Mouse (Mus musculus) heart, adult 9 months (tissue): ENCODE results near the gene Pnpla5.
A peak's percentile ranks its signal among the peaks of the same experiment; 100 is the strongest.
"Not testable (repeated sequence)": the region's sequence is repeated elsewhere in the genome, so short reads cannot be mapped to it uniquely, and the experiment has no call there.

Source experiments
- DNase-seq, 2 experiments: peaks; one replicate each; pipeline ENCODE4 v3.0.0; 2022; ENCODE audit warnings: low spot score in 2 of 2

The Pnpla5 gene

GRCm38 (mm10) chr15:84120612-84121011, 2.4 kb downstream of the Pnpla5 start:
- no peak for DNase-seq

- no peak for DNase-seq
Observed at GRCm38 (mm10) chr15:84116466-84116865, 6.5 kb downstream of the Pnpla5 start.

GRCm38 (mm10) chr15:84115727-84116126, 7.2 kb downstream of the Pnpla5 start:
- no peak for DNase-seq

- DNase-seq, result no peak
Observed at GRCm38 (mm10) chr15:84113873-84114272, 9.1 kb downstream of the Pnpla5 start.

GRCm38 (mm10) chr15:84108899-84109298, 14.1 kb downstream of the Pnpla5 start:
- DNase-seq, result no peak

GRCm38 (mm10) chr15:84105924-84106500, 17.0 kb downstream of the Pnpla5 start:
- no peak for DNase-seq

- no peak for DNase-seq
Observed at GRCm38 (mm10) chr15:84105105-84105923, 17.7 kb downstream of the Pnpla5 start, which contains the start of gene Sult4a1. Sult4a1 (minus strand) TSS chr15:84105754.

- no peak for DNase-seq
Observed at GRCm38 (mm10) chr15:84104626-84105025, 18.3 kb downstream of the Pnpla5 start.

- DNase-seq, result not testable (repeated sequence)
Observed at GRCm38 (mm10) chr15:84097536-84097935, 25.4 kb downstream of the Pnpla5 start.

- peak in 1 of 2 experiments; percentile 6 for DNase-seq
Observed at GRCm38 (mm10) chr15:84096051-84096450, 26.9 kb downstream of the Pnpla5 start.

GRCm38 (mm10) chr15:84094921-84095320, 28.1 kb downstream of the Pnpla5 start:
- DNase-seq, result no peak

GRCm38 (mm10) chr15:84086775-84087174, 36.2 kb downstream of the Pnpla5 start:
- no peak for DNase-seq

GRCm38 (mm10) chr15:84086364-84086763, 36.6 kb downstream of the Pnpla5 start:
- no peak for DNase-seq

- no peak for DNase-seq
Observed at GRCm38 (mm10) chr15:84080069-84080468, 42.9 kb downstream of the Pnpla5 start.

GRCm38 (mm10) chr15:84079519-84079918, 43.5 kb downstream of the Pnpla5 start:
- no peak for DNase-seq

GRCm38 (mm10) chr15:84078667-84079066, 44.3 kb downstream of the Pnpla5 start:
- DNase-seq, result no peak

GRCm38 (mm10) chr15:84077151-84077550, 45.8 kb downstream of the Pnpla5 start:
- no peak for DNase-seq

GRCm38 (mm10) chr15:84074705-84075185, 48.2 kb downstream of the Pnpla5 start:
- no peak for DNase-seq

GRCm38 (mm10) chr15:84073911-84074704, 48.9 kb downstream of the Pnpla5 start:
- peak in 1 of 2 experiments; percentile 14 for DNase-seq

- no peak for DNase-seq
Observed at GRCm38 (mm10) chr15:84073058-84073457, 49.9 kb downstream of the Pnpla5 start.

- no peak for DNase-seq
Observed at GRCm38 (mm10) chr15:84072226-84072625, 50.7 kb downstream of the Pnpla5 start.

GRCm38 (mm10) chr15:84070116-84070676, 52.8 kb downstream of the Pnpla5 start:
- DNase-seq, result no peak
